In genomic region chr2:110710055-110710720, GRCm38 (mm10) we compare ENCODE assay signal across 11 mouse cellular contexts. TPM values are rescaled to one million over a fixed set of nuclear protein-coding genes. Genes with fewer than 3 reads are reported as not detected.
DNase-seq lines count a peak whose midpoint lies in the region; ATAC-seq and TF ChIP-seq lines count a peak whose summit lies in the region.
"Had no signal": no experiment of that assay in that cellular context is flagged by ENCODE, and none has a peak within 500 bp of the region (broad histone marks: within the 10 kb centered on the region; RNA-seq: fewer than 3 reads in every experiment).

No protein-coding gene starts in this region.

- WGBS in kidney, adult 2 months: 68% methylated on average over 10 of the region's 10 CpGs
- WGBS in embryonic facial prominence, embryonic 15.5 days: 54% methylated on average over 10 of the region's 10 CpGs
- 47% methylated on average over 10 of the region's 10 CpGs for WGBS in heart, embryonic 16.5 days

- peak; percentile 79 for ATAC-seq in embryonic facial prominence, embryonic 15.5 days (ENCODE audit: insufficient number of reproducible peaks, low FRiP score, low TSS enrichment, low read depth)
- ATAC-seq in heart, embryonic 16.5 days (replicated peaks; ENCODE audit: extremely low read depth, insufficient read depth, low FRiP score): peak; percentile 41; the same call in 1 of the 2 replicates

- no peaks in the 10 kb centered on the region for H3K27me3 ChIP-seq in kidney, adult 2 months (replicated peaks; ENCODE audit: control insufficient read depth, insufficient read depth, low read length)
- H3K27me3 ChIP-seq in embryonic facial prominence, embryonic 15.5 days: no peaks in the 10 kb centered on the region
- no peaks in the 10 kb centered on the region for H3K27me3 ChIP-seq in heart, embryonic 16.5 days (ENCODE audit: control insufficient read depth, insufficient read depth, low read length)
- H3K27me3 ChIP-seq: hindbrain, embryonic 15.5 days; lung, embryonic 15.5 days had no signal

- no peaks in the 10 kb centered on the region for H3K36me3 ChIP-seq in kidney, adult 2 months (ENCODE audit: control insufficient read depth, insufficient read depth, low read length)
- H3K36me3 ChIP-seq in embryonic facial prominence, embryonic 15.5 days: no peaks in the 10 kb centered on the region
- no peaks in the 10 kb centered on the region for H3K36me3 ChIP-seq in heart, embryonic 16.5 days (ENCODE audit: control insufficient read depth, insufficient read depth)
- H3K36me3 ChIP-seq: G1E; hindbrain, embryonic 15.5 days; lung, embryonic 15.5 days had no signal

- no peak overlapping the region for H3K4me3 ChIP-seq in kidney, adult 2 months (ENCODE audit: insufficient read depth, low read depth, low read length)
- no peak overlapping the region for H3K4me3 ChIP-seq in embryonic facial prominence, embryonic 15.5 days (replicated peaks)
- H3K4me3 ChIP-seq in heart, embryonic 16.5 days (ENCODE audit: low read length): no peak overlapping the region
- H3K4me3 ChIP-seq: hindbrain, embryonic 15.5 days; lung, embryonic 15.5 days had no signal

- H3K27ac ChIP-seq in kidney, adult 2 months (ENCODE audit: insufficient read depth, low read depth, low read length): no peak overlapping the region
- H3K27ac ChIP-seq in embryonic facial prominence, embryonic 15.5 days (replicated peaks): peak overlapping the region; percentile 73
- H3K27ac ChIP-seq in heart, embryonic 16.5 days (ENCODE audit: low read length): peak overlapping the region; percentile 31; the same call in 1 of the 2 replicates
- H3K27ac ChIP-seq: hindbrain, embryonic 15.5 days; lung, embryonic 15.5 days had no signal

- H3K4me1 ChIP-seq in kidney, adult 2 months (ENCODE audit: control insufficient read depth, insufficient read depth, low read length): no peaks in the 10 kb centered on the region
- H3K4me1 ChIP-seq in embryonic facial prominence, embryonic 15.5 days: no peaks in the 10 kb centered on the region
- 0 out of 2 replicates have a peak, but pooled peaks cover 5% of the 10 kb centered on the region for H3K4me1 ChIP-seq in heart, embryonic 16.5 days (ENCODE audit: control insufficient read depth, insufficient read depth, low read length)
- H3K4me1 ChIP-seq: hindbrain, embryonic 15.5 days; lung, embryonic 15.5 days had no signal

- TF ChIP-seq POLR2A in kidney, adult 2 months (IDR thresholded peaks at IDR 0.05; ENCODE audit: low read depth, low read length): no peak

- H3K9ac ChIP-seq in embryonic facial prominence, embryonic 15.5 days: no peak overlapping the region
- H3K9ac ChIP-seq in heart, embryonic 16.5 days (ENCODE audit: low read length): no peak overlapping the region
- H3K9ac ChIP-seq: hindbrain, embryonic 15.5 days; lung, embryonic 15.5 days had no signal

- no peaks in the 10 kb centered on the region for H3K9me3 ChIP-seq in embryonic facial prominence, embryonic 15.5 days (replicated peaks)
- no peaks in the 10 kb centered on the region for H3K9me3 ChIP-seq in heart, embryonic 16.5 days (replicated peaks; ENCODE audit: control insufficient read depth, low read length)
- H3K9me3 ChIP-seq: G1E; hindbrain, embryonic 15.5 days; lung, embryonic 15.5 days had no signal

- TF ChIP-seq CTCF in kidney, adult 2 months (conservative IDR thresholded peaks at IDR 0.05; ENCODE audit: insufficient read depth, insufficient read length, low read depth, low read length): no peak

- H3K4me2 ChIP-seq in embryonic facial prominence, embryonic 15.5 days (replicated peaks): no peak overlapping the region
- H3K4me2 ChIP-seq in heart, embryonic 16.5 days (ENCODE audit: low read depth, low read length): no peak overlapping the region
- H3K4me2 ChIP-seq: hindbrain, embryonic 15.5 days; lung, embryonic 15.5 days had no signal

- DNase-seq in kidney, postnatal 4 days: peak; percentile 2 to 5
- DNase-seq in kidney, adult 2 months: no peak
- DNase-seq in right cerebral cortex, adult 18-20 months: peak; percentile 84
- no peak for DNase-seq in MN1 (ENCODE audit: low spot score)
- DNase-seq in embryo, embryonic 9.5 days (ENCODE audit: extremely low spot score): no peak
- no peak for DNase-seq in cerebellum, adult 9-11 months

RNA-seq across cellular contexts. Expression of gene Muc15, which starts 11.0 kb away (rescaled TPM):
- 0.03 TPM in 1 of 2 replicates, not detected in the other for polyA plus RNA-seq in kidney, adult 2 months (2012; rRNA removed)
- polyA plus RNA-seq in embryonic facial prominence, embryonic 15.5 days (2015; fragmentation: Nextera tagmentation; extraction: Ambion mirVana): 6.9 and 8.4 TPM in 2 replicates
- polyA plus RNA-seq in heart, embryonic 16.5 days (2015; fragmentation: Nextera tagmentation; extraction: Ambion mirVana): 0.17 TPM in 1 of 2 replicates, not detected in the other
- polyA plus RNA-seq: G1E; lung, embryonic 15.5 days had no signal

Comparison
In these comparisons a context has a peak if more than half of its experiments do, and no peak if none do; other contexts are left out.
1. DNase-seq: peak in kidney, postnatal 4 days (2 of 2) and right cerebral cortex, adult 18-20 months (single experiment); none in kidney, adult 2 months (single experiment), MN1 (single experiment), embryo, embryonic 9.5 days (single experiment) and cerebellum, adult 9-11 months (single experiment).